Mouse (Mus musculus): Measurements from ENCODE around the gene Canx. TPM values are rescaled to one million over a fixed set of nuclear protein-coding genes. Genes with fewer than 3 reads are reported as not detected.
"Not testable (repeated sequence)": the region's sequence is repeated elsewhere in the genome, so short reads cannot be mapped to it uniquely, and the experiment has no call there.

The Canx gene
- total RNA-seq, 4 experiments from 2014 or later: 104 to 122 (median 111) TPM

GRCm38 (mm10) chr11:50336126-50336525 is 10.7 kb upstream of the Canx start:
- no peak for DNase-seq (ENCODE audit: low spot score in 2 of 2)

- peak; percentile 21 to 49 for DNase-seq (ENCODE audit: low spot score in 2 of 2)
Measured at GRCm38 (mm10) chr11:50333181-50333580, 7.7 kb upstream of the Canx start.

- DNase-seq (ENCODE audit: low spot score in 2 of 2): no peak
Measured at GRCm38 (mm10) chr11:50329378-50329777, 3.9 kb upstream of the Canx start.

- no peak for DNase-seq (ENCODE audit: low spot score in 2 of 2)
Measured at GRCm38 (mm10) chr11:50328075-50328625, 2.7 kb upstream of the Canx start.

- DNase-seq (ENCODE audit: low spot score in 2 of 2): no peak
Measured at GRCm38 (mm10) chr11:50326302-50326966, 961 bp upstream of the Canx start.

GRCm38 (mm10) chr11:50324751-50325471 is 562 bp downstream of the Canx start:
- no peak for DNase-seq (ENCODE audit: low spot score in 2 of 2)

- no peak for DNase-seq (ENCODE audit: low spot score in 2 of 2)
Measured at GRCm38 (mm10) chr11:50323843-50324242, 1.6 kb downstream of the Canx start.

GRCm38 (mm10) chr11:50322345-50322744 is 3.1 kb downstream of the Canx start:
- no peak for DNase-seq (ENCODE audit: low spot score in 2 of 2)

GRCm38 (mm10) chr11:50321239-50321638 is 4.2 kb downstream of the Canx start:
- DNase-seq (ENCODE audit: low spot score in 2 of 2): no peak

GRCm38 (mm10) chr11:50319343-50319742 is 6.1 kb downstream of the Canx start:
- DNase-seq (ENCODE audit: low spot score in 2 of 2): not testable (repeated sequence)

- no peak for DNase-seq (ENCODE audit: low spot score in 2 of 2)
Measured at GRCm38 (mm10) chr11:50312803-50313202, 12.7 kb downstream of the Canx start.

- no peak for DNase-seq (ENCODE audit: low spot score in 2 of 2)
Measured at GRCm38 (mm10) chr11:50303406-50303805, 22.1 kb downstream of the Canx start.

GRCm38 (mm10) chr11:50292190-50292855 is 33.1 kb downstream of the Canx start, which contains the start of gene Maml1:
TSS of gene Maml1 (minus strand) at chr11:50292311.
- peak; percentile 94 to 95 for DNase-seq (ENCODE audit: low spot score in 2 of 2)

- peak in 1 of 2 experiments; percentile 11 for DNase-seq (ENCODE audit: low spot score in 2 of 2)
Measured at GRCm38 (mm10) chr11:50291321-50292165, 33.9 kb downstream of the Canx start.

- DNase-seq (ENCODE audit: low spot score in 2 of 2): no peak
Measured at GRCm38 (mm10) chr11:50290486-50291225, 34.8 kb downstream of the Canx start.

- no peak for DNase-seq (ENCODE audit: low spot score in 2 of 2)
Measured at GRCm38 (mm10) chr11:50286428-50286827, 39.0 kb downstream of the Canx start.

- no peak for DNase-seq (ENCODE audit: low spot score in 2 of 2)
Measured at GRCm38 (mm10) chr11:50285696-50286095, 39.8 kb downstream of the Canx start.

- no peak for DNase-seq (ENCODE audit: low spot score in 2 of 2)
Measured at GRCm38 (mm10) chr11:50285263-50285662, 40.2 kb downstream of the Canx start.

- DNase-seq (ENCODE audit: low spot score in 2 of 2): no peak
Measured at GRCm38 (mm10) chr11:50280053-50280452, 45.4 kb downstream of the Canx start.

GRCm38 (mm10) chr11:50279005-50279404 is 46.5 kb downstream of the Canx start:
- DNase-seq (ENCODE audit: low spot score in 2 of 2): no peak
